Mouse (Mus musculus) left cerebral cortex, adult 2 months (tissue): ENCODE measurements around the gene Ndufa13. TPM values are rescaled to one million over a fixed set of nuclear protein-coding genes. Genes with fewer than 3 reads are reported as not detected.

Experiments
- DNase-seq, 2 experiments: peaks; one replicate each; pipeline ENCODE4 v3.0.0; 2021 to 2022; ENCODE audit warnings: low spot score in 2 of 2, mixed read lengths in 1 of 2; ENCODE audit errors: extremely low spot score in 1 of 2
- H3K27ac ChIP-seq: fragments of 200-600 bp; 2 replicates; pipeline ENCODE4 v1.8.1; 2022
- H3K4me3 ChIP-seq: fragments of 200-600 bp; 2 replicates; pipeline ENCODE4 v1.8.1; 2022
- CTCF ChIP-seq: fragments of 200-600 bp; IDR thresholded peaks from 2 replicates; pipeline ENCODE4 v1.8.1; 2022; ENCODE audit warnings: antibody characterized with exemption, mild to moderate bottlenecking, moderate library complexity
- intact Hi-C: fragments of 180-260 bp; cut with DNase I; formaldehyde crosslinking; loops from one replicate; pipeline ENCODE4 v1.15.1; 2025
- total RNA-seq, 2 experiments: library from RNA; stranded (reverse); gene quantifications; 2 replicates each; pipeline ENCODE4 v1.2.3; 2021

Gene Ndufa13
- total RNA-seq, 2 experiments from 2014 or later: 145 to 146 TPM

DNA sequence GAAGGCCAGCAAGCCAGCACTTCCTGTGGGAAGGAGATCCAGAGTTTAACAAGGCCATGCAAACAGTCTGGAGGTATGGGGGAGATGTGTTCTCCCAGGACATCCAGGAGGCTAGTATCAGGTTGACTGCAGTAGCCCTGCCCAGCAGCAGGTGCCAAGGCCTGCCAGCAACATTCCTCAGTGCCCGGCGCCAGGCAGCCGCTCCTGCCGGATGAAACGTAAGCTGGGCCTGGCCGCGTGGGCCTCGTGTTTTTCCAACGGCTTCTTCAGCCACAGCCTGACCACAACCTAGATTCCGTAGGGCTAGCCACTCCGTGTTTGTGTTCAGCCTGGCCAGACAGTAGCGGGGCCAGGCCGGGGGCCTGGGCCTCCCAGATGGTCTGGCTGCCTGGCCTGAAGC is 27.7 kb downstream of the Ndufa13 start:
- no peak overlapping the region for H3K4me3 ChIP-seq
- no peak for TF ChIP-seq CTCF
- no peak overlapping the region for H3K27ac ChIP-seq
- intact Hi-C loops: loop anchor here (1.0 to 5.0 kb wide), 2 partner anchors 42 to 123 kb away; partner anchors contain the start of gene Gatad2a
- DNase-seq: no peak

DNA sequence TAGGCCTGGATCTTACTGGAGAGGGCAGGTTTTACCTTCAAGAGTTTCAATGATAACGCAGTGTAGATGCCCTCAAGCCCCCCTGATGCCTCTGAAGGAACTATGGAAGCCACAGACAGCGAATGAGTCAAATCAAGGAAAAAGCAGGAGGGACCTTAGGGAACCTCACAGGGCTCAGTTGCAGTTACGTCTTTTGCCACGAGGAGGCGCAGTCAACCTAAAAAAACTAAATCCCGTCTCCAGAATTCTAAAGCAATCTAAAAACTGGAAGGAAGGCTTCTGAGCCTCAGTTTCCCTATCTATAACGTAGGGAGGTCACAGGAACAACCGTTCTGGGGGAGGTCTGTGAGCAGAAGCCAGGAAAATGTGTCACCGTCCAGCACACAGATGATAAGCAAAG is 28.2 kb downstream of the Ndufa13 start:
- Histone ChIP-seq H3K27ac (no peak overlapping the region), H3K4me3 (no peak overlapping the region)
- peak; percentile 92 for TF ChIP-seq CTCF
- DNase-seq: peak in 1 of 2 experiments; percentile 81
- intact Hi-C loops: loop anchor here (1.0 to 5.0 kb wide), 2 partner anchors 42 to 123 kb away; partner anchors contain the start of gene Gatad2a

DNA sequence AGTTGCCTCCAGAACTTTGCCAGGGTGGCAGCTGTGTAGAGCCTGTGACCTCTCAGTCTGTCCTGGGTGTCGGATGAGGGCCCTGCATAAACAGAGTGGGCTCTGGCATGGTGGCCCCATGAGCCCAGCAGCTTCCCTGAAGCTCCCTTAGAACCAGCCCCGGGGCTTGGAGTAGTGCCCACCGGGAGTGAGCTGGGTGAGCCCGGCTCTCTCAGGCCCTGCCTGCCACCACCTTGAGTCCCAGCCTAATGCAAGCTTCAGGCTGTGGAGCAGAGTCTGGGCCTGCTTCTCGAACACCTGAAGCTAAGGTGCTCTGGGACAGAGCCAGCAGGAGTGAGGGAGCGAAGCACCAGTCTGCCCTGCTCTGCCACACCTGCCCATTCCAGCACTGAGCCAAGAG is 31.5 kb downstream of the Ndufa13 start:
- Histone ChIP-seq H3K27ac (no peak overlapping the region), H3K4me3 (no peak overlapping the region)
- DNase-seq: no peak
- intact Hi-C loops: loop anchor here (5.0 kb wide), 1 partner anchor 126 kb away; the partner anchor contains the start of gene Gatad2a
- no peak for TF ChIP-seq CTCF

DNA sequence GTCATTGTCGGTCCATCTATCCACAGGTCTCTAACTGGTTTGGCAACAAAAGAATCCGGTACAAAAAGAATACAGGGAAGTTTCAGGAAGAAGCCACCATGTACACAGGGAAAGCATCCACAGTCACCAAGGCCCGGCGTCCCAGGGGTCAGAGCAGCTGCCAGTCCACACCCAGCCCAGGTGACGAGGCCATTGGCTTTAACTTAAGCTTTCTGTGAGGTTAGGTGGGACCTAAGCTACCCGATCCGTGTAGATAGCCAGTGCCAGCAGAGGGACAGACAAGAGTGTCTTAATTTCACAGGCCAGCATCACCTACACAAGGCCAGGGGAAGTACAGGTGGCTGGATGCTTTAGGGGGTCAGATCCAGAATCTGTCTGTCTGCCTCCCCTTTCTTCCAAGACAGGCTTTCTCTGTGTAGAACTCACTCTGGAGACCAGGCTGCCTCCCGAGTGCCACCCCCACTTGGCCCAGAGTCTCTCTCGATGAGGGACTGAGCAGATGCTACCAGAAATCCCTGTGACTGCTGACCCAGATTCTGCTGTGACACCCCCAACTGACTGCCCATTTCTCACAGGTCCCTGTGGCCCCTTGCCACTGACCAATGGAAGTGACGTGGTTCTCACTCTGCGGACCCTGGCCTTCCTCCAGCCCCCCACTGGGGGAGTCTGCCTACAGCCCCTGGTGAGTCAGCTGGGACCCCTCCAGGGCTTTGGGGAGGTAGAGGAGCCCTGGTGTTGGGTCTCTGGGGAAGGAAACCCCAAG is 32.2 kb downstream of the Ndufa13 start:
- no peak overlapping the region for H3K4me3 ChIP-seq
- intact Hi-C loops: loop anchor here (5.0 kb wide), 1 partner anchor 127 kb away; the partner anchor contains the start of gene Gatad2a
- no peak overlapping the region for H3K27ac ChIP-seq
- no peak for DNase-seq
- no peak for TF ChIP-seq CTCF

DNA sequence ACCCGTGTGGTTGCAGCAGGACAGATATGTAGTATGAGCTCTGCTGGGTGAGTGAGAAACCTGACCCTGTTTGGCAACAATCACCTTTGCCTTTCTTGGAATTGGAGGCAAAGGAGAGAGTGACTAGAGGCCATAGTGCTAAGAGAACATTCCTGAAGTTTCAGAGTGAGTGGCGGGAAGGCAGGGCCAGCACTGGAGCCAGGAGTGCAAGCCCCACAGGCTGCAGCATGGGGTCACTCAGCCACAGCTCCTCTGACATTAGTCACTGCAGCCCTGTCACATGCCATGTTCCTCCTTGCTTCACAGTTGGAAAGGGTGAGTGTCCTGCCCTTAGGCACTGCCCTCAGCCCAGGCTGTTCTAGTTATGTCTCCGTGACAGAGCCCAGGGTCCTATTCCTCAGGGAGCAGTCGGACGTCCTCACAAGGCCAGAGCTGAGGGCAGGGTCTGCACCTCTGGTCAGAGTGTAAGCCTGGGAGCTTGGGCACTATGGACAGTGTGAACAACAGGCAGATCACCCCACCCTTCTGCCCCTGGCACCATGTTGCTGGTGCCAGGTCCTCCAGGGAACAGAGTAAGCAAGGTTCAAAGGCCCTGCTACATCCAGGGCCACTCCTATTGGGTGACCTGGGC is 34.5 kb downstream of the Ndufa13 start:
- intact Hi-C loops: loop anchor here (10.0 kb wide), 1 partner anchor 533 kb away; no protein-coding TSS in a partner anchor
- H3K27ac ChIP-seq: no peak overlapping the region
- no peak for TF ChIP-seq CTCF

DNA sequence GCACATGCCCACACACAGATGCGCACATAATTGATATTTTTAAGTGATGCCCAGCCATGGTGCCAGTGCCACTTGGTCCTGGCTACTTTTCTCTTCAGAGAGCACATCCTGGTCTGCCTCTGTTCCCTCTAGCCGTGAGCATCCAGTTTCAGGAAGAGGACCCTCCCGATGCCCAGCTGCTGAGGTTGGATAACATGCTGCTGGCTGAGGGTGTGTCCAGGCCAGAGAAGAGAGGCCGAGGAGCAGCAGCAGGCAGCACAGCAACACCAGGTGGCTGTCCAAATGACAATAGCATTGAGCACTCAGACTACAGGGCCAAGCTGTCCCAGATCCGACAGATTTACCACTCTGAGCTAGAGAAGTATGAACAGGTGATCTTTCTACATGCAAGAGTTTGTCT is 38.2 kb downstream of the Ndufa13 start:
- Histone ChIP-seq H3K27ac (no peak overlapping the region), H3K4me3 (no peak overlapping the region)
- DNase-seq: no peak
- no peak for TF ChIP-seq CTCF
- intact Hi-C loops: loop anchor here (10.0 kb wide), 1 partner anchor 529 kb away; no protein-coding TSS in a partner anchor

More for the DNA sequence above, 34.5 kb downstream of the Ndufa13 start:
- no peak overlapping the region for H3K4me3 ChIP-seq
- no peak for DNase-seq

DNA sequence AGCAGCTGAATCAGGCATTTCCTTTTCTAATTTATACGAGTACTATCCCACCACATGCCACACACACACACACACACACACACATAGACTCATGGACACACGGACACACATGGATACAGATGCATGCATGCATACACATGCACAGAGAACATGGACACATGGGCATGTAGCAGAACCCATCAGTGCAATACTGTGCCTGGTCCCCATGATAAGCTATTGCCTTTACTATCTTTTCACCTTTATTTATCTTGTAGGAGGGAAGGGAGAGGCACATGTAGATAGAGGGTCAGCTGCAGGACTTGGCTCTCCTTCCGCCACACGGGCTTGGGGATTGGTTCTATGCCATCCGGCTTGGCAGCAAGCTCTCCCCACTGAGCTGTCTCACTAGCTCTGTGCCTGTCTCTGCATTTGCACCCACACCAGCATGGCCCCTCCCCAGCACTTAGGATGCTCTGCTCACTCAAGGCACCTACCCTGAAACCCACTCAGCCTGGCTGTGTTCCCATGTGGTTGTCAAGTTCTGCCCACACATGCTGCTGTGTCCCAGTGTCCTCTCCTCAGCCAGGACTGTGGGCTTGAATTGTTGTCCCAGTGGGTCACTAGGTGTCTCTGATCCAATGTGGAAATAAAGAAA is 38.9 kb downstream of the Ndufa13 start:
- intact Hi-C loops: loop anchor here (10.0 kb wide), 1 partner anchor 529 kb away; no protein-coding TSS in a partner anchor
- H3K4me3 ChIP-seq: no peak overlapping the region

DNA sequence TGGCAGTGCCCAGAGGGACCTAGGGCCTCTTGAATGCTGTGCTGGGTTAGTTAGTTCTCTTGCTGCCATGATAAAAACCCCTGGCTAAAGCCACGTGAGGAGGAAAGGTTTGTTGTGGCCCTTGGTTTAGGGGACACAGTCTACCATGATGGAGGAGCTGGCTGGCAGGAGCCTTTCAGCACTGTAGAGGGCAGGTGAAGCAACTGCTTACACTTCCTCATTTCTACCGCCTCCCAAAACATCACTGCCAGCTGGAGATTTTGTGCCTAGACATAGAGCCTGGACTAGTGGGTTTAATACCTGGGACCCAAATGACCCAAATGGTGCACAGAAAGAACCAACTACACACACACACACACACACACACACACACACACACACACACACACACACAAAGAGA is 41.1 kb downstream of the Ndufa13 start:
- no peak for TF ChIP-seq CTCF
- Histone ChIP-seq H3K27ac (no peak overlapping the region), H3K4me3 (no peak overlapping the region)
- intact Hi-C loops: loop anchor here (10.0 kb wide), 1 partner anchor 526 kb away; no protein-coding TSS in a partner anchor
- DNase-seq: no peak

More for the DNA sequence above, 38.9 kb downstream of the Ndufa13 start:
- H3K27ac ChIP-seq: no peak overlapping the region
- no peak for TF ChIP-seq CTCF
- DNase-seq: no peak

DNA sequence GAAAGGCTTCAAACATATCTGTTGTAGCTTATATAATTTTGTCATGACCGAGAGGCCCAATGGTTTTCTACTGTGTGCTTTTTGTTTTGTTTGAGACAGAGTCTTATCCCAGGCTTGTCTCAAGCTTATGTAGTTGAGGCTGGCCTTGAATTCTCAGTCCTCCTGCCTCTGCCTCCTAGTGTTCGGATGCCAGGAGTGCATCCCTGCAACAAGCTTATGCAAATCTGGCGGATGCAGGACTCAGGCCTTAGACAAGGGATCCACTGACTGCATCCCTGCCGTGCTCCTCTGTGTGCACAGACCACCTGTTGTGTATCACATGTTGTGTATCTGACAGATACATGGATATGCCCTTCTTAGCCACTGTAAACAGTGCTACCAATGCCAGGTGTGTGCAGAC is 41.6 kb downstream of the Ndufa13 start:
- intact Hi-C loops: loop anchor here (10.0 kb wide), 1 partner anchor 526 kb away; no protein-coding TSS in a partner anchor
- H3K27ac ChIP-seq: no peak overlapping the region
- H3K4me3 ChIP-seq: no peak overlapping the region
- no peak; the same call in none of the 2 replicates for TF ChIP-seq CTCF
- no peak for DNase-seq

DNA sequence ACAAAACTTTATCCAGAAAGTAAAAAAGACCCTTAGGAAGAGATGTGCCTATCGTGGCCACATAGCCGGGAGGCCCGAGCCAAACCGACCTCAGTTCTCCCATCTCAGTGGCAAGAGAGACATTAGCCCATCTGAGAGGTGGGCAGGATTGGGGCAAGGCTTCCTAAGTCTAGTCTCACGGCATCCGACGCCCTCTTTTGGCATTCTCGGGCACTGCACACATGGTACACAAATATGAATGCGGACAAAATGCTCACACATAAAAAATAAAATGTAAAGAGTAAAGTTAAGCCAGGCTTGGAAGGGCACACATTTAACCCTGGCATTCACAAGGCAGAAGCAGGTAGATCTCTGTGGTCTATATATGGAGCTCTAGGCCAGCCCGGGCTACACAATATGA is 48.5 kb downstream of the Ndufa13 start:
- Histone ChIP-seq H3K4me3 (no peak overlapping the region), H3K27ac (no peak overlapping the region)
- intact Hi-C loops: no loop called here
- no peak for DNase-seq
- no peak for TF ChIP-seq CTCF

DNA sequence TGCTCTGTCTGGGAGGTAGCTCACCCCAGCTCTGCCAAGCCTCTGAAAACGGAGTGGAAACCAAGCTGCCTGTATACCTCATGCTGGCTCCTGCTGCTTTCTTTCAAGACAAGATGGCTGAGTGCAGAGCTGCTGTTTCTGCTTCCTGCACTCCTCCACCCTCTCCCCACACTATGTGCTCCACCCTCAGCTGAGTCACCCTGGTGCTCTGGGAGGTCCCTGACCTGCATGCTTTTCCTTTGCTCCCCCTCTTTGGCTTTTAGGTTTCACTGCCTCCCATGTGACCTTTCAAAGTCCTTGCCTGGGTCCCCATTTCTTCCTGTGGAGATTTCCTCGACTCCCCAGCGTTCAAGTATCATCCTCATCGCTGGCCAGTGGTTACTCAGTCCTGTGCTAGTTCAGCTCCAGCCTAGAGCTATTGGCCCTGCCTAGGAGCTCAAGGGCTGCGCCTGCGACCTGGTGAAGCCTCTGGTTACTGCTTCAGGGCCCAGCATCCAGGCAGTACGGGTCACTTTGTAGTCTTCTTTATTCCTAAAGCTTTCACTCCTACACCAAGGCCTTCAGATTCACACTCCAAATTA is 51.3 kb downstream of the Ndufa13 start:
- no peak overlapping the region for H3K27ac ChIP-seq
- intact Hi-C loops: no loop called here
- TF ChIP-seq CTCF: no peak
- DNase-seq: no peak
- H3K4me3 ChIP-seq: no peak overlapping the region
